Mouse (Mus musculus) olfactory bulb, adult 2 months (tissue): ENCODE measurements at regions not wholly inside any gene's neighbourhood (a gene's known extent, or its start where the extent isn't known, plus 50 kb on each side); places are given as distances from the start of the nearest gene placed in this dataset.

Experiments
- CTCF ChIP-seq: fragments of 200-500 bp; IDR thresholded peaks from 2 replicates; pipeline ENCODE4 v1.5.1; 2012; ENCODE audit warnings: low read depth, mild to moderate bottlenecking, low read length, moderate library complexity; ENCODE audit not compliant: insufficient read depth
- POLR2A ChIP-seq: fragments of 200-500 bp; IDR thresholded peaks from 2 replicates; pipeline ENCODE4 v1.6.1; 2012; ENCODE audit warnings: mild to moderate bottlenecking, low read depth, low read length, moderate library complexity; ENCODE audit not compliant: insufficient read depth

GRCm38 (mm10) chr10:8057855-8058254 lies 101.8 kb upstream of the Tab2 start:
- TF ChIP-seq CTCF (no peak), POLR2A (no peak)
